ENCODE assay signal across 15 mouse cellular contexts in the genomic region with DNA sequence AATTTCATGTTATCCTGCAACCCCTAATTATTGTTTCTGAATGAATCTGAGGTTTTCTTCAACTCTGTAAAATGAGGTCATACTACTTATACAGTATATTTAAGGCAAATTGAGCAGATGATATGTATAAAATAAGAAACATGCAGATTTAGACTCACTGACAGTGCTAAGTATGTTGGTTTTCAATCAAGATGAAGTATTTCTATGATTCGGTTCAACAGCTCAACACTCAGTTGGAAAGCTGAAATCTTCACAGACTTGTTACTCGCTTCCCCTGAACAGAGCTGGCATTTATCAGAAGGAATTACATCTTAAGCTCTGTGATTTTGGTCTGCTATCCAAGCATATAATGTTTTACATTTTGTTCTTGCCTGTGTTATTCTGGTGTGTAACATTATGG.
"Had no signal": no experiment of that assay in that cellular context is flagged by ENCODE, and none has a peak within 500 bp of the region (broad histone marks: within the 10 kb centered on the region; RNA-seq: fewer than 3 reads in every experiment).

No protein-coding gene starts in this region.

- DNase-seq: retina, postnatal 1 day; right cerebral cortex, adult 18-20 months; right cerebral cortex, postnatal 14 days; right cerebral cortex, postnatal 25 days; right cerebral cortex, postnatal 4 days; spleen, adult 18-20 months; thymus, adult 18-20 months; thymus, adult 2 months; thymus, postnatal 14 days; thymus, postnatal 25 days; thymus, postnatal 36 days; thymus, postnatal 4 days had no signal

- H3K4me3 ChIP-seq: neural tube, embryonic 15.5 days; stomach, embryonic 15.5 days had no signal

- H3K9me3 ChIP-seq: neural tube, embryonic 15.5 days; stomach, embryonic 15.5 days had no signal

- H3K36me3 ChIP-seq: neural tube, embryonic 15.5 days; stomach, embryonic 15.5 days had no signal

- H3K4me1 ChIP-seq: neural tube, embryonic 15.5 days; stomach, embryonic 15.5 days had no signal

- H3K27ac ChIP-seq: neural tube, embryonic 15.5 days; stomach, embryonic 15.5 days; stomach, postnatal 0 days had no signal

- H3K4me2 ChIP-seq: neural tube, embryonic 15.5 days; stomach, embryonic 15.5 days had no signal

- H3K27me3 ChIP-seq: neural tube, embryonic 15.5 days; stomach, embryonic 15.5 days had no signal

- H3K9ac ChIP-seq: neural tube, embryonic 15.5 days; stomach, embryonic 15.5 days had no signal
